Mouse (Mus musculus) forebrain, embryonic 13.5 days (tissue): Measurements from ENCODE around the gene Vmn2r90. TPM values are rescaled to one million over a fixed set of nuclear protein-coding genes. Genes with fewer than 3 reads are reported as not detected.
A peak's percentile ranks its signal among the peaks of the same experiment; 100 is the strongest.

Experiments
- ATAC-seq: fragments of 200-750 bp; cut with Nextera tagmentation; 2 replicates; pipeline ENCODE4 v1.8.0; 2017
- H3K27ac ChIP-seq: fragments of 300-500 bp; sonication (generic); 2 replicates; pipeline ENCODE4 v1.5.1; 2015; ENCODE audit warnings: inconsistent platforms, mild to moderate bottlenecking, moderate library complexity
- H3K27me3 ChIP-seq: fragments of 300-500 bp; sonication (generic); 2 replicates; pipeline ENCODE4 v1.6.1; 2015; ENCODE audit warnings: mild to moderate bottlenecking, inconsistent platforms
- H3K36me3 ChIP-seq: fragments of 300-500 bp; sonication (generic); 2 replicates; pipeline ENCODE4 v1.6.1; 2015; ENCODE audit warnings: mild to moderate bottlenecking, inconsistent platforms; ENCODE audit not compliant: poor library complexity, severe bottlenecking
- H3K4me1 ChIP-seq: fragments of 300-500 bp; sonication (generic); 2 replicates; pipeline ENCODE4 v1.6.1; 2015; ENCODE audit warnings: inconsistent platforms
- H3K4me2 ChIP-seq: fragments of 300-500 bp; sonication (generic); 2 replicates; pipeline ENCODE4 v1.6.1; 2015; ENCODE audit warnings: inconsistent platforms, mild to moderate bottlenecking, moderate library complexity
- H3K4me3 ChIP-seq: fragments of 300-500 bp; sonication (generic); 2 replicates; pipeline ENCODE4 v1.5.1; 2015; ENCODE audit warnings: mild to moderate bottlenecking, inconsistent platforms
- H3K9ac ChIP-seq: fragments of 300-500 bp; sonication (generic); 2 replicates; pipeline ENCODE4 v1.6.1; 2015; ENCODE audit warnings: mild to moderate bottlenecking, inconsistent platforms
- H3K9me3 ChIP-seq: fragments of 300-500 bp; sonication (generic); replicated peaks from 2 replicates; pipeline ENCODE4 v1.6.1; 2016; ENCODE audit warnings: inconsistent platforms
- WGBS: fragments of 180-500 bp; shearing (Covaris S2); methylation state at CpG from one replicate; pipeline ENCODE4 v1.1.7; 2015; 5-methylcytosine and 5-hydroxymethylcytosine counted together
- polyA plus RNA-seq: library from polyadenylated mRNA; unstranded; fragments of >200 nt; fragmentation: Nextera tagmentation; extraction: Ambion mirVana; gene quantifications from 2 replicates; pipeline ENCODE4 v1.2.1, GENCODE M21; 2015

Vmn2r90 gene
- polyA plus RNA-seq, 1 experiment from 2014 or later, result not detected

- H3K4me2 ChIP-seq, result no peak overlapping the region
- no peaks in the 10 kb centered on the region for H3K4me1 ChIP-seq
- no peak overlapping the region for H3K9ac ChIP-seq
- H3K36me3 ChIP-seq, result no peaks in the 10 kb centered on the region
- H3K9me3 ChIP-seq, result no peaks in the 10 kb centered on the region
- 54% methylated on average over 1 of the region's 1 CpGs for WGBS
- no peaks in the 10 kb centered on the region for H3K27me3 ChIP-seq
- ATAC-seq, result no peak
- H3K27ac ChIP-seq, result no peak overlapping the region
- no peak overlapping the region for H3K4me3 ChIP-seq
These were observed 60.7 kb downstream of the Vmn2r90 start for GRCm38 (mm10) chr17:17764206-17764605.

DNA sequence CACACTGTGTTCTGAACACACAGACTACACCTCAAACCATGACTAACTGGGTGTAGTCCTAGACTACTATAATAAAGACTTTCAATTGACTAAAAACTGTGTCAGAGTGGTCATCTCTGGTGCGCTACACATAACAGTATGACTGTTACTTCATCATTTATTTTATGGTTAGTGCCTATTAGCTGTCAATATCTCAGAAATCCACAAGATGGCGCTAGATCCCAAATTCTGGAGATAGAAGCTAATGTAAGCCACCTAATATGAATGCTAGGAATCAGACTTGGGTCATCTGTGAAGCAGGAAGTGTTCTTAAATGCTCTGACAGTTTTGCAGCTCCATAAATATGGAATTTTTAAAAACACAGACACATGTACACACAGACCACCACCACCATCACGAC is 62.9 kb downstream of the Vmn2r90 start:
- no peak overlapping the region for H3K9ac ChIP-seq
- 6% methylated on average over 3 of the region's 3 CpGs for WGBS
- no peak overlapping the region for H3K4me3 ChIP-seq
- no peaks in the 10 kb centered on the region for H3K27me3 ChIP-seq
- H3K4me1 ChIP-seq, result no peaks in the 10 kb centered on the region
- peak; percentile 71 for ATAC-seq
- H3K27ac ChIP-seq, result no peak overlapping the region
- H3K9me3 ChIP-seq, result no peaks in the 10 kb centered on the region
- H3K36me3 ChIP-seq, result no peaks in the 10 kb centered on the region
- H3K4me2 ChIP-seq, result no peak overlapping the region

Other genes with a start within 250 kb of the Vmn2r90 start
- 8.9 and 9.2 TPM in 2 replicates for gene Lnpep, start 78.7 kb upstream of the Vmn2r90 start, polyA plus RNA-seq
- 34.7 and 36.9 TPM in 2 replicates for gene Spaca6, start 123.4 kb downstream of the Vmn2r90 start, polyA plus RNA-seq
- gene Has1, start 151.5 kb downstream of the Vmn2r90 start, polyA plus RNA-seq, result 0.65 and 0.77 TPM in 2 replicates
- gene Fpr1, start 180.2 kb downstream of the Vmn2r90 start, polyA plus RNA-seq, result not detected in 2 replicates
- not detected in 2 replicates for gene Fpr2, start 184.1 kb downstream of the Vmn2r90 start, polyA plus RNA-seq
- not detected in 2 replicates for gene Fpr3, start 184.1 kb downstream of the Vmn2r90 start, polyA plus RNA-seq